Comparison of ENCODE assay signal across 8 mouse cellular contexts in the genomic region with DNA sequence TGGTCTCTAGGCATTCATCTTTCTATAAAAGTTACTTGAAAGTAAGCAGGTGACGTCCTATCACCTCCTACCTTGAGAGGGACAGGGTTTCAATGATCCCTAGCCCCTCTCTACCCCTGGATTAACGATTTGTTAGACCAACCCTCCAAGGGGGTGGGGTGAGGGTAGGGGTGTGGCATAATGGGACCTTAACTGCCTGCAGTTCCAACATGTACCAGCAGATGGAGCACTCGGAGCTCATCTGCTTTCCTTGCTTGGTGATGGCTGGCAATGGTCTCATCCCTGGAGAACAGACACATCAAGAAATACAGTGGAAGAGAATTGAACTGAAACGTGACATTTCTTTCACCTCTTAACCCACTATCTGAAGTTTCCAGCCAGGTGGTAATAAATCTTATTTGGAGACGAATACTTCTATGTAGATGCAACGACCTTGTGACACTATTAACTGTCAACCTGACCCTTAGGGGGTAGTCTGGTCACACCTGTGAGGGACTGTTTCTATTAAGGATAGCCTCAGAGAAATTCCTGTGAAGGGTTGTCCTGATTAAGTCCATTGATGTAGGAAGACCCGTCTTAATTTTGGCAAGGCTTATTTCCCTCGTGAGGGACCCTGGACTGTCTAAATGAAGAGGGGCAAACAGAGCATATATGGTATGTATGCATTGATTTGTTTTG. TPM values are rescaled to one million over a fixed set of nuclear protein-coding genes. Genes with fewer than 3 reads are reported as not detected.
DNase-seq lines count a peak whose midpoint lies in the region; ATAC-seq and TF ChIP-seq lines count a peak whose summit lies in the region.

No protein-coding gene starts in this region.

- no peaks in the 10 kb centered on the region for H3K9me3 ChIP-seq in E14TG2a.4 (ENCODE audit: low read length)
- no peaks in the 10 kb centered on the region for H3K9me3 ChIP-seq in forebrain, embryonic 12.5 days
- no peaks in the 10 kb centered on the region for H3K9me3 ChIP-seq in heart, postnatal 0 days (replicated peaks; ENCODE audit: control insufficient read depth, low read length)
- H3K9me3 ChIP-seq in neural tube, embryonic 15.5 days (replicated peaks): no peaks in the 10 kb centered on the region

- no peak for TF ChIP-seq EP300 in heart, postnatal 0 days (IDR thresholded peaks at IDR 0.05; ENCODE audit: low read depth)

- no peaks in the 10 kb centered on the region; the same call in 1 of the 2 replicates for H3K4me1 ChIP-seq in E14TG2a.4 (replicated peaks; ENCODE audit: low read depth, low read length)
- no peaks in the 10 kb centered on the region for H3K4me1 ChIP-seq in forebrain, embryonic 12.5 days
- no peaks in the 10 kb centered on the region for H3K4me1 ChIP-seq in heart, postnatal 0 days (ENCODE audit: control insufficient read depth, insufficient read depth)
- H3K4me1 ChIP-seq in lung, adult 2 months (ENCODE audit: control insufficient read depth, insufficient read depth, low read length): no peaks in the 10 kb centered on the region
- peaks cover 5% of the 10 kb centered on the region; the same call in 1 of the 2 replicates for H3K4me1 ChIP-seq in neural tube, embryonic 15.5 days

- no peaks in the 10 kb centered on the region; the same call in 1 of the 2 replicates for H3K27me3 ChIP-seq in E14TG2a.4 (ENCODE audit: insufficient read depth, low read length)
- H3K27me3 ChIP-seq in forebrain, embryonic 12.5 days: no peaks in the 10 kb centered on the region
- no peaks in the 10 kb centered on the region; the same call in 1 of the 2 replicates for H3K27me3 ChIP-seq in heart, postnatal 0 days (ENCODE audit: control insufficient read depth, insufficient read depth, low read length)
- no peaks in the 10 kb centered on the region for H3K27me3 ChIP-seq in neural tube, embryonic 15.5 days (replicated peaks)

- no peak overlapping the region for H3K4me3 ChIP-seq in E14TG2a.4 (replicated peaks; ENCODE audit: low read length)
- no peak overlapping the region for H3K4me3 ChIP-seq in forebrain, embryonic 12.5 days (replicated peaks)
- no peak overlapping the region for H3K4me3 ChIP-seq in heart, postnatal 0 days (ENCODE audit: low read depth, low read length)
- no peak overlapping the region for H3K4me3 ChIP-seq in lung, adult 2 months (replicated peaks; ENCODE audit: extremely low read depth, low read depth, low read length)
- no peak overlapping the region for H3K4me3 ChIP-seq in neural tube, embryonic 15.5 days (replicated peaks)

- H3K9ac ChIP-seq in forebrain, embryonic 12.5 days: no peak overlapping the region
- H3K9ac ChIP-seq in heart, postnatal 0 days (replicated peaks; ENCODE audit: low read depth, low read length): no peak overlapping the region
- H3K9ac ChIP-seq in neural tube, embryonic 15.5 days (replicated peaks): no peak overlapping the region

- ATAC-seq in forebrain, embryonic 12.5 days (ENCODE audit: low FRiP score): peak; percentile 86
- ATAC-seq in heart, postnatal 0 days (ENCODE audit: insufficient read depth, low read depth): peak; percentile 78
- ATAC-seq in neural tube, embryonic 15.5 days (ENCODE audit: low FRiP score): peak; percentile 55; the same call in 1 of the 2 replicates

- peak; percentile 62 for DNase-seq in c-Kit-positive CD71-positive TER-119-negative erythroid progenitor cells, embryonic 14.5 days (ENCODE audit: low read depth)
- DNase-seq in heart, postnatal 0 days (ENCODE audit: low spot score): peak; percentile 85
- DNase-seq in kidney, postnatal 36 days: peak; percentile 83 to 93
- DNase-seq in lung, adult 2 months: peak; percentile 83
- DNase-seq in testis, postnatal 10 days (ENCODE audit: low spot score): peak; percentile 92

- peak; percentile 82 for TF ChIP-seq CTCF in E14TG2a.4 (conservative IDR thresholded peaks at IDR 0.05; ENCODE audit: low read length)
- TF ChIP-seq CTCF in heart, postnatal 0 days (IDR thresholded peaks at IDR 0.05; ENCODE audit: low read depth): peak; percentile 99
- peak; percentile 99 for TF ChIP-seq CTCF in lung, adult 2 months (IDR thresholded peaks at IDR 0.05; ENCODE audit: insufficient read depth, low read length)

- no peaks in the 10 kb centered on the region for H3K36me3 ChIP-seq in E14TG2a.4 (ENCODE audit: insufficient read depth, low read length)
- H3K36me3 ChIP-seq in forebrain, embryonic 12.5 days (replicated peaks): no peaks in the 10 kb centered on the region
- H3K36me3 ChIP-seq in heart, postnatal 0 days (replicated peaks; ENCODE audit: control insufficient read depth, insufficient read depth, low read length): no peaks in the 10 kb centered on the region
- H3K36me3 ChIP-seq in neural tube, embryonic 15.5 days: no peaks in the 10 kb centered on the region

- TF ChIP-seq POLR2A in lung, adult 2 months (IDR thresholded peaks at IDR 0.05; ENCODE audit: borderline replicate concordance, extremely low read depth, low read depth, low read length): no peak

- H3K27ac ChIP-seq in forebrain, embryonic 12.5 days: no peak overlapping the region
- no peak overlapping the region for H3K27ac ChIP-seq in heart, postnatal 0 days (ENCODE audit: low read depth)
- no peak overlapping the region for H3K27ac ChIP-seq in neural tube, embryonic 15.5 days (replicated peaks)

- H3K4me2 ChIP-seq in forebrain, embryonic 12.5 days: no peak overlapping the region
- no peak overlapping the region for H3K4me2 ChIP-seq in heart, postnatal 0 days (ENCODE audit: low read depth, low read length)
- H3K4me2 ChIP-seq in neural tube, embryonic 15.5 days: peak overlapping the region; percentile 25; the same call in 1 of the 2 replicates

- WGBS in forebrain, embryonic 12.5 days: 41% methylated on average over 8 of the region's 8 CpGs
- 36% methylated on average over 8 of the region's 8 CpGs for WGBS in heart, postnatal 0 days
- WGBS in lung, adult 2 months: 38% methylated on average over 8 of the region's 8 CpGs
- 37% methylated on average over 8 of the region's 8 CpGs for WGBS in neural tube, embryonic 15.5 days

RNA-seq across cellular contexts. Expression of a gene that starts 27.1 kb away (rescaled TPM):
- polyA plus RNA-seq in forebrain, embryonic 12.5 days (2016; fragmentation: Nextera tagmentation; extraction: Ambion mirVana): not detected in 2 replicates
- not detected in 2 replicates for total RNA-seq in heart, postnatal 0 days (2014; rRNA removed; ENCODE audit: low replicate concordance)
- polyA plus RNA-seq in heart, postnatal 0 days (2015; fragmentation: Nextera tagmentation; extraction: Ambion mirVana): not detected in 2 replicates
- polyA plus RNA-seq in lung, adult 2 months (2012; rRNA removed): not detected in 2 replicates
- polyA plus RNA-seq in neural tube, embryonic 15.5 days (2015; fragmentation: Nextera tagmentation; extraction: Ambion mirVana): 0.24 and 0.33 TPM in 2 replicates
